Mouse (Mus musculus) forebrain, embryonic 14.5 days (tissue): Measurements from ENCODE around the gene Zp1. TPM values are rescaled to one million over a fixed set of nuclear protein-coding genes. Genes with fewer than 3 reads are reported as not detected.
A peak's percentile ranks its signal among the peaks of the same experiment; 100 is the strongest.

Source experiments
- ATAC-seq: fragments of 200-750 bp; cut with Nextera tagmentation; 2 replicates; pipeline ENCODE4 v1.8.0; 2017; ENCODE audit warnings: mild to moderate bottlenecking, moderate library complexity
- DNase-seq: peaks from one replicate; pipeline ENCODE4 v3.0.0-alpha.2; 2015; ENCODE audit warnings: low spot score
- H3K27ac ChIP-seq: fragments of 300-500 bp; sonication (generic); 2 replicates; pipeline ENCODE4 v1.5.1; 2014; ENCODE audit warnings: low read depth, mild to moderate bottlenecking, control low read depth, low read length, moderate library complexity
- H3K27me3 ChIP-seq: fragments of 300-500 bp; sonication (generic); replicated peaks from 2 replicates; pipeline ENCODE4 v1.6.1; 2014; ENCODE audit warnings: low read length, control low read depth, mixed read lengths; ENCODE audit not compliant: control insufficient read depth, insufficient read depth
- H3K36me3 ChIP-seq: fragments of 300-500 bp; sonication (generic); 2 replicates; pipeline ENCODE4 v1.6.1; 2014; ENCODE audit warnings: low read length, control low read depth; ENCODE audit not compliant: control insufficient read depth, insufficient read depth
- H3K4me1 ChIP-seq: fragments of 300-500 bp; sonication (generic); 2 replicates; pipeline ENCODE4 v1.6.1; 2014; ENCODE audit warnings: antibody characterized with exemption, low read length, control low read depth; ENCODE audit not compliant: control insufficient read depth, insufficient read depth
- H3K4me2 ChIP-seq: fragments of 300-500 bp; sonication (generic); 2 replicates; pipeline ENCODE4 v1.6.1; 2014; ENCODE audit warnings: mild to moderate bottlenecking, control low read depth, low read length
- H3K4me3 ChIP-seq: fragments of 300-500 bp; sonication (generic); 2 replicates; pipeline ENCODE4 v1.5.1; 2014; ENCODE audit warnings: low read depth, low read length, control low read depth
- H3K9ac ChIP-seq: fragments of 300-500 bp; sonication (generic); 2 replicates; pipeline ENCODE4 v1.6.1; 2014; ENCODE audit warnings: mild to moderate bottlenecking, low read length, control low read depth, moderate library complexity
- H3K9me3 ChIP-seq: fragments of 300-500 bp; sonication (generic); replicated peaks from 2 replicates; pipeline ENCODE4 v1.6.1; 2016; ENCODE audit warnings: low read length, control low read depth, mixed read lengths; ENCODE audit not compliant: control insufficient read depth
- WGBS: fragments of 180-500 bp; shearing (Covaris S2); extraction: QIAGEN DNeasy Blood & Tissue Kit; methylation state at CpG from one replicate; pipeline ENCODE4 v1.1.7; 2014; 5-methylcytosine and 5-hydroxymethylcytosine counted together
- polyA plus RNA-seq: library from polyadenylated mRNA; unstranded; fragments of >200 nt; fragmentation: Nextera tagmentation; extraction: Ambion mirVana; gene quantifications from 2 replicates; pipeline ENCODE4 v1.2.1, GENCODE M21; 2014

Zp1 gene
- polyA plus RNA-seq, 1 experiment from 2014 or later = not detected

- Histone ChIP-seq H3K27ac (no peak overlapping the region), H3K36me3 (peaks cover 11% of the 10 kb centered on the region), H3K4me1 (peaks cover 14% of the 10 kb centered on the region), H3K9ac (no peak overlapping the region), H3K4me3 (no peak overlapping the region), H3K9me3 (no peaks in the 10 kb centered on the region), H3K4me2 (no peak overlapping the region), H3K27me3 (no peaks in the 10 kb centered on the region)
- no peak for ATAC-seq
- WGBS = 86% methylated on average over 7 of the region's 7 CpGs
- DNase-seq = no peak
Measured at GRCm38 (mm10) chr19:10878201-10878837, 42.1 kb downstream of the Zp1 start.

GRCm38 (mm10) chr19:10871328-10871961 lies 49.0 kb downstream of the Zp1 start:
- Histone ChIP-seq H3K9me3 (no peaks in the 10 kb centered on the region), H3K27ac (no peak overlapping the region), H3K4me1 (peaks cover 19% of the 10 kb centered on the region), H3K36me3 (peaks cover 44% of the 10 kb centered on the region), H3K4me3 (no peak overlapping the region), H3K27me3 (no peaks in the 10 kb centered on the region), H3K9ac (no peak overlapping the region), H3K4me2 (no peak overlapping the region)
- ATAC-seq (no peak), DNase-seq (no peak)
- WGBS = 83% methylated on average over 14 of the region's 14 CpGs

DNA sequence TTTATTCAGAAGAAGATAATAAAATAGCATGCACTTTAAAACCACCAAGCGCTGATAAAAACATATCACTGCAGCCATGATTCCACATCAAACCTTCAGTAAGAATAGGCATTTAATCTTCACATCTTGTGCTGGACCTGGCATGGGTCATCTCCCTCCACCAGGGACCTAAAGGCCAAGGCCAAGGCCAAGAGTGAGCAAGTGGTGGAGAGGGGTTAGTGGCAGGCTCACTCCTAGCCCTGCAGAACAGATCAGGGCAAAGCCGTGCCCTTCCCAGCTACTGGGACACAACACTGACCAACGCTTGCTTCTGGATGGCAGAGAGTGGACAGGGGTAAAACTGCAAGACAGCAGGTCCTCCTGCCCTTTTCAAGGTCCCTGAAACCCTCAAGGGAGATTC lies 49.8 kb downstream of the Zp1 start:
- DNase-seq (no peak), ATAC-seq (no peak)
- no peaks in the 10 kb centered on the region for H3K27me3 ChIP-seq
- peak overlapping the region; percentile 98 for H3K9ac ChIP-seq
- H3K36me3 ChIP-seq = peaks cover 50% of the 10 kb centered on the region
- no peak overlapping the region for H3K4me2 ChIP-seq
- H3K27ac ChIP-seq = no peak overlapping the region
- H3K9me3 ChIP-seq = no peaks in the 10 kb centered on the region
- H3K4me3 ChIP-seq = no peak overlapping the region
- peaks cover 19% of the 10 kb centered on the region for H3K4me1 ChIP-seq
- WGBS = 89% methylated on average over 3 of the region's 3 CpGs

DNA sequence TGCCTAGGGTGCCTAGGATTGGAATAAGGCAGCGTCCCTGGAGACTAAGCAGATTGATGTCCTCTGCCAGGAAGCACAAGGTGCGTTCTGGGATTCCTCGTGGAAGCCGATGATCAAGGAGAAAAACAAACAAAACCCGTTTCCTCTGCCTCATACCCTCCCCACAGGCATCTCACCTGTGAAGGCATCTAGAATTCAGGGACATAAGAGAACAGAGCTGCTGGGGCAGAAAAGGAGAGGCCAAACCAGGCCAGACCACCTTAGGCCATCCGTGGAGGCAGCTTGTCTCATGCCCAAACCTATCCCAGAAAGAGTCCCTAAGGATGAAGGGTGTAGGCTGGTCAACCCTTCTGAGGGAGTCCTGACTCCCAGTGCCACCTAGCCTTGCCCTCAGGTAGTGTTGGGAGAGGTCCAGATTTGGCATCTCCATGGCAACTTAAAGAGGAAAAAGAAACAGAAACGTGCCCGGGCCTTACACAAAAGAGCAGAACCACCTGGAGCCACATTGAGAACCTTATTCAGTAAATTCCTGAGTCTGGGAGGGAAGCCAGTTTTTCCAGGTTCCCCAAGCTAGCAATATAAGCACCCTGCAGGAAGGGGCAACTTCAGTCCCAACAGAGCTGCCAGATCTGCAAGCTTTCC lies 50.4 kb downstream of the Zp1 start, which contains the start of gene Tmem132a:
Gene Tmem132a (minus strand): TSS at position 55 of the 642 bp plus-strand sequence.
- WGBS = 2% methylated on average over 8 of the region's 8 CpGs
- ATAC-seq (peak; percentile 33), DNase-seq (peak; percentile 35)
- Histone ChIP-seq H3K27me3 (no peaks in the 10 kb centered on the region), H3K36me3 (peaks cover 57% of the 10 kb centered on the region), H3K4me3 (peak within 1 kb of the TSS; percentile 95), H3K27ac (peak within 1 kb of the TSS; percentile 92), H3K9me3 (no peaks in the 10 kb centered on the region), H3K9ac (peak within 1 kb of the TSS; percentile 98), H3K4me1 (peaks cover 19% of the 10 kb centered on the region), H3K4me2 (peak within 1 kb of the TSS; percentile 91)

- H3K27ac ChIP-seq = peak overlapping the region; percentile 92
- peak overlapping the region; percentile 95 for H3K4me3 ChIP-seq
- H3K27me3 ChIP-seq = no peaks in the 10 kb centered on the region
- WGBS = under 1% methylated on average over 42 of the region's 43 CpGs
- H3K9ac ChIP-seq = peak overlapping the region; percentile 98
- H3K9me3 ChIP-seq = no peaks in the 10 kb centered on the region
- H3K36me3 ChIP-seq = peaks cover 63% of the 10 kb centered on the region
- peak; percentile 96 for ATAC-seq
- H3K4me2 ChIP-seq = peak overlapping the region; percentile 91
- peak; percentile 93 for DNase-seq
- peaks cover 19% of the 10 kb centered on the region for H3K4me1 ChIP-seq
Measured at GRCm38 (mm10) chr19:10869241-10869885, 51.1 kb downstream of the Zp1 start.

GRCm38 (mm10) chr19:10868623-10869141 lies 51.8 kb downstream of the Zp1 start:
- H3K4me1 ChIP-seq = peaks cover 19% of the 10 kb centered on the region
- H3K36me3 ChIP-seq = peaks cover 63% of the 10 kb centered on the region
- H3K27ac ChIP-seq = peak overlapping the region; percentile 92
- DNase-seq (peak; percentile 40), ATAC-seq (peak; percentile 38)
- H3K9me3 ChIP-seq = no peaks in the 10 kb centered on the region
- peak overlapping the region; percentile 95 for H3K4me3 ChIP-seq
- peak overlapping the region; percentile 98 for H3K9ac ChIP-seq
- WGBS = 0% methylated on average over 17 of the region's 17 CpGs
- H3K4me2 ChIP-seq = peak overlapping the region; percentile 91
- no peaks in the 10 kb centered on the region for H3K27me3 ChIP-seq

- H3K36me3 ChIP-seq = peaks cover 63% of the 10 kb centered on the region
- H3K9me3 ChIP-seq = no peaks in the 10 kb centered on the region
- peaks cover 19% of the 10 kb centered on the region for H3K4me1 ChIP-seq
- H3K27me3 ChIP-seq = no peaks in the 10 kb centered on the region
- DNase-seq (no peak), ATAC-seq (no peak)
- peak overlapping the region; percentile 95 for H3K4me3 ChIP-seq
- peak overlapping the region; percentile 91 for H3K4me2 ChIP-seq
- peak overlapping the region; percentile 98 for H3K9ac ChIP-seq
- WGBS = 27% methylated on average over 5 of the region's 5 CpGs
- H3K27ac ChIP-seq = peak overlapping the region; percentile 46; the same call in 1 of the 2 replicates
Measured at GRCm38 (mm10) chr19:10867946-10868622, 52.3 kb downstream of the Zp1 start.

DNA sequence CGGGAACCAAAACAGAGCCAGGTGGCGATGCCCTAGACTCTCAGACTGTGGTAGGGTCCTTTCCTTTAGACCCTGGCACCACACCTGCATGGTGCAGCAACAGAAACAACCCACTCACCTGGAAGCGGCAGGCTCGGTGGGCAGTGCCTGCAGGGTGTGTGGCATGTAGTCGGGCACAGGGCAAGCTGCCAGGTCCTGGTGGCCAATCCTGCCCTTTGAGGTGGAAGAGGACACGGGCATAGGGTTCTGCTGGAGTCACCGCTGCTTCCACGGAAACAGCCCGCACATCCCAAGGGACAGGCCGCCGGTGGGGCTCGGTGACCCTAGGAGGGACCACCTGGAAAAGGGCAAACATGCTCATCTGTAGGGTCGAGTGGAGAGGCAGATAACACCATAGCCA lies 54.1 kb downstream of the Zp1 start:
- no peak overlapping the region for H3K9ac ChIP-seq
- H3K4me1 ChIP-seq = peaks cover 19% of the 10 kb centered on the region
- ATAC-seq (no peak), DNase-seq (no peak)
- H3K9me3 ChIP-seq = no peaks in the 10 kb centered on the region
- peaks cover 63% of the 10 kb centered on the region for H3K36me3 ChIP-seq
- no peak overlapping the region for H3K27ac ChIP-seq
- H3K4me2 ChIP-seq = no peak overlapping the region
- WGBS = 89% methylated on average over 13 of the region's 13 CpGs
- H3K27me3 ChIP-seq = no peaks in the 10 kb centered on the region
- H3K4me3 ChIP-seq = no peak overlapping the region
